Mouse (Mus musculus) C2C12 (cell line): Measurements from ENCODE around the gene Pabpn1.

Experiments used
- CEBPB ChIP-seq: IDR thresholded peaks from one replicate; pipeline ENCODE4 v1.6.1; 2011; ENCODE audit warnings: low read depth, mild to moderate bottlenecking, control low read depth, moderate library complexity
- CTCF ChIP-seq: IDR thresholded peaks from one replicate; pipeline ENCODE4 v1.5.1; 2011; ENCODE audit not compliant: control insufficient read depth, insufficient read depth, insufficient read length
- FOSL1 ChIP-seq: IDR thresholded peaks from one replicate; pipeline ENCODE4 v1.8.0; 2011; ENCODE audit warnings: mild to moderate bottlenecking, low read length; ENCODE audit not compliant: poor library complexity, insufficient read depth, severe bottlenecking
- MAX ChIP-seq: IDR thresholded peaks from one replicate; pipeline ENCODE4 v1.6.1; 2011; ENCODE audit warnings: mild to moderate bottlenecking, control low read depth
- MYOG ChIP-seq: IDR thresholded peaks from one replicate; pipeline ENCODE4 v1.6.1; 2011; ENCODE audit not compliant: control insufficient read depth, insufficient read length; ENCODE audit errors: extremely low read depth
- USF1 ChIP-seq: IDR thresholded peaks from one replicate; pipeline ENCODE4 v1.6.1; 2011; ENCODE audit warnings: low read depth, mild to moderate bottlenecking, control low read depth, moderate library complexity

DNA sequence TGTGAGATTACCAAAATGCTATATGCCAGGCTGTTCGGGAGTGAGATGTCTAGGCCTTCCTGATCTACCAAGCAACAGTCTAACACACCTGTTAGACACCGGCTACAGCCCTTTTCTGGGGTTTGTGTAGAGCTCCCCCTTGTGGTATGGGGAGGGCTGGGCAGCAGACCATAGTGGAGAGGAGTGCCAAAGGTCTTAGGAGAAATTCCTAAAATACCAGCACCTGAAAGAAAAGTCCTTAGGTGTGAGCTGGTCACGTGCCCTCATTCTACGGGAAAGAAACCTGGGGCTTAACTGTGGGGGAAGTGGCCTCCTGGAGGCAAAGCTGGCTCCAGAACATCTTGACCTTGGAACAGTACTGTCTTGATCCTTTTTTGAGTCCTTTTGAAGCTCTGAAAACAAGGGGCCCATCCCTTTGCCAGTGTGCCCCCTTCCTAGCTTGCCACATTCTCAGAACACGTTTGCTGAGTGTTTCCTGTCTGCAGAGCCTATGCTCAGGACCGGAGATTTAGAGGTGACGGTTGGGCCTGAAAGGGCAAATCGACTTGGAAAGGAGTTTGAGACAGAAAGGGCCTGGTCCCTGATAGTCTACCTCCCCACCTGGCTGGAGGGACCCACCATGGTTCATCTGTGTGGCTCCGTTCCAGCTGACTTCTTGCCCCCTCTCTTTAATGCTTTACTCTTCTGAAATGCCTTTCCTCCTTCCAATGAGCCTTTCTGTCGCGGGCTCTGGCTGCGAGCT, 47.3 kb downstream of the Pabpn1 start:
- no peak for TF ChIP-seq CTCF
- TF ChIP-seq CEBPB = no peak
- TF ChIP-seq USF1 = no peak
- TF ChIP-seq MYOG = no peak
- no peak for TF ChIP-seq MAX
- no peak for TF ChIP-seq FOSL1
